Mouse (Mus musculus) hindbrain, embryonic 13.5 days (tissue): Measurements from ENCODE around the gene Pdss2. TPM values are rescaled to one million over a fixed set of nuclear protein-coding genes. Genes with fewer than 3 reads are reported as not detected.

Experiments used
- ATAC-seq: fragments of 200-750 bp; cut with Nextera tagmentation; 2 replicates; pipeline ENCODE4 v1.8.0; 2017; ENCODE audit warnings: moderate TSS enrichment; ENCODE audit not compliant: low FRiP score
- H3K27ac ChIP-seq: fragments of 300-500 bp; sonication (generic); 2 replicates; pipeline ENCODE4 v1.5.1; 2015; ENCODE audit warnings: inconsistent platforms, mild to moderate bottlenecking, moderate library complexity
- H3K27me3 ChIP-seq: fragments of 300-500 bp; sonication (generic); 2 replicates; pipeline ENCODE4 v1.6.1; 2015; ENCODE audit warnings: mild to moderate bottlenecking, inconsistent platforms
- H3K36me3 ChIP-seq: fragments of 300-500 bp; sonication (generic); 2 replicates; pipeline ENCODE4 v1.6.1; 2015; ENCODE audit warnings: mild to moderate bottlenecking, inconsistent platforms
- H3K4me1 ChIP-seq: fragments of 300-500 bp; sonication (generic); replicated peaks from 2 replicates; pipeline ENCODE4 v1.6.1; 2015; ENCODE audit warnings: inconsistent platforms
- H3K4me2 ChIP-seq: fragments of 300-500 bp; sonication (generic); 2 replicates; pipeline ENCODE4 v1.6.1; 2015; ENCODE audit warnings: inconsistent platforms, mild to moderate bottlenecking, moderate library complexity
- H3K4me3 ChIP-seq: fragments of 300-500 bp; sonication (generic); 2 replicates; pipeline ENCODE4 v1.5.1; 2015; ENCODE audit warnings: mild to moderate bottlenecking, inconsistent platforms
- H3K9ac ChIP-seq: fragments of 300-500 bp; sonication (generic); 2 replicates; pipeline ENCODE4 v1.6.1; 2015; ENCODE audit warnings: mild to moderate bottlenecking, inconsistent platforms
- H3K9me3 ChIP-seq: fragments of 300-500 bp; sonication (generic); 2 replicates; pipeline ENCODE4 v1.6.1; 2016; ENCODE audit warnings: inconsistent platforms
- WGBS: fragments of 180-500 bp; shearing (Covaris S2); methylation state at CpG from one replicate; pipeline ENCODE4 v1.1.7; 2015; 5-methylcytosine and 5-hydroxymethylcytosine counted together
- polyA plus RNA-seq: library from polyadenylated mRNA; unstranded; fragments of >200 nt; fragmentation: Nextera tagmentation; extraction: Ambion mirVana; gene quantifications from 2 replicates; pipeline ENCODE4 v1.2.1, GENCODE M21; 2015

The Pdss2 gene
- polyA plus RNA-seq, 1 experiment from 2014 or later, result 16.0 TPM

DNA sequence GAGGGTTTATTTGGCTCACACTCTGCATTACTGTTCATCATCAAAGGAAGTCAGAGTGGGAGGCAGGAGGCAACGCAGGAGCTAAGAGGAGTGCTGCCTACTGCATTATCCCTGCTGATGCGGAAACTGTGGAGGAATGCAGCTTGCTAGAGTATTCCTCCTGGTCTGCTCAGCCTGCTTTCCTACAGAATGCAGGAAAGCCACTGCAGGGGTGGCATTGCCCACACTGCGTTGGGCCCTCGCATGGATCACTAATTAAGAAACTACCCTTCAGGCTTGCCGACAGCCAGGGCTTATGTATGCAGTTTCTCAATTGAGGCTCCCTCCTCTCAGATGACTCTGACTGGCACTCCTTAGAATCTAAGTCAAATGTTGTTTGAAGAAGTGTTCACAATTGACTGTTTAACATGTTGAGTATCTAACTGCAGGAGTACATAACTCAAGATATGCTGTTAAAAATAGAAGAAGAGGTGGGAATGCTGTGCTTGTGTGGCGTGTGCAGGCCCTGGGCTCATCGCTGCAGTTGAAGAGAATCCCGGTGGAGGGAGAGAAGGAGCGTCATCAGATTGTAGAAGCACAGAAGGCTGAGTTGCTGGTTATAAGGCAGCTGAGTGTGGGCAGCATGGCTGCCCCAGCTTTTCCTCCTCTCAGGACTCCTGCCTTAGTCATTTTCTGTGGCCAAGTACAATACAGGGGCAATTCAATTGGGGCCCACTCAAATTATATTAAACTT is 101.3 kb downstream of the Pdss2 start:
- no peak overlapping the region for H3K4me3 ChIP-seq
- H3K4me1 ChIP-seq, result peaks cover 15% of the 10 kb centered on the region
- H3K27ac ChIP-seq, result peak overlapping the region; percentile 46
- H3K27me3 ChIP-seq, result no peaks in the 10 kb centered on the region
- no peaks in the 10 kb centered on the region for H3K36me3 ChIP-seq
- ATAC-seq, result no peak
- no peaks in the 10 kb centered on the region for H3K9me3 ChIP-seq
- no peak overlapping the region for H3K9ac ChIP-seq
- WGBS, result 58% methylated on average over 9 of the region's 9 CpGs
- no peak overlapping the region for H3K4me2 ChIP-seq

DNA sequence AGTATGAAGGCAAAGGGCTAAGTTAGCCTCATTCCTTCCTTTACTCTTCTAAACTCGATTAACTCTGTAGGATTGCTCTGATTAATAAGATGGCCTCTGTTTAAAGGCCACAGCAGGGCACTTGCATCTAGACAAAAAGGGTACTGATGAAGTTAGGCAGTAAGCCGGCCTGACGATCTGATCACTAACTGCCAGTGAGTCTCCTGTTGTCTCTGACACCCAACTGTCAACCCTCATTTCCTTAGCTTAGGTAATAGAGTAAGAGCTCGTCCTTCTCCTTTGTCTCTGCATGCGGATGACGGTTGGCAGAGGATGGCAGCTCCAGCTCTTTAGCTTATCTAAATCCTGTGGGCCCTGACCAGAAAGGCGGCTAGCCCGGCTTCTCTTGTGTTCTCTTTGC is 102.1 kb downstream of the Pdss2 start:
- ATAC-seq, result no peak

DNA sequence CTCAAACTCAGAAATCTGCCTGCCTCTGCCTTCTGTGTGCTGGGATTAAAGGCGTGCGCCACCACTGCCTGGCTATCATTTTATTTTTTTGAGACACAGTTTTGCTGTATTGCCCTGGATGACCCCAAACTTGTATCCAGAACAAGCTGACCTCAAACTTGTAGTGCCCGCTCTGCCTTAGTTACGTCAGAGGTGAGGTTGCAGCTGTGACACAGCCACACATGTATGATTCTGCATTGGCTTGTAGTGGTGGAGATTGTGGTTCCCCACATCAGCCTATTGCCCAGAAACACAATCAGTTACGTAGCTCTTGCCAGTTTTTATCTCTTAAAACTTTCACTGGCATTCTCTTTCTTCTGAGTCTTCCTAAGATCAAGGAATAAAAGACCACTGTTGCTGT is 108.5 kb downstream of the Pdss2 start:
- Histone ChIP-seq H3K9ac (no peak overlapping the region), H3K4me2 (no peak overlapping the region), H3K27ac (no peak overlapping the region), H3K9me3 (no peaks in the 10 kb centered on the region), H3K27me3 (no peaks in the 10 kb centered on the region), H3K4me1 (peaks cover 29% of the 10 kb centered on the region), H3K36me3 (no peaks in the 10 kb centered on the region), H3K4me3 (no peak overlapping the region)
- WGBS, result 98% methylated on average over 5 of the region's 5 CpGs
- no peak for ATAC-seq

More for the DNA sequence above, 102.1 kb downstream of the Pdss2 start:
- Histone ChIP-seq H3K9ac (no peak overlapping the region), H3K4me1 (peaks cover 12% of the 10 kb centered on the region; the same call in 1 of the 2 replicates), H3K27ac (no peak overlapping the region), H3K36me3 (no peaks in the 10 kb centered on the region), H3K27me3 (no peaks in the 10 kb centered on the region), H3K4me2 (no peak overlapping the region), H3K9me3 (no peaks in the 10 kb centered on the region), H3K4me3 (no peak overlapping the region)
- WGBS, result 52% methylated on average over 8 of the region's 8 CpGs

DNA sequence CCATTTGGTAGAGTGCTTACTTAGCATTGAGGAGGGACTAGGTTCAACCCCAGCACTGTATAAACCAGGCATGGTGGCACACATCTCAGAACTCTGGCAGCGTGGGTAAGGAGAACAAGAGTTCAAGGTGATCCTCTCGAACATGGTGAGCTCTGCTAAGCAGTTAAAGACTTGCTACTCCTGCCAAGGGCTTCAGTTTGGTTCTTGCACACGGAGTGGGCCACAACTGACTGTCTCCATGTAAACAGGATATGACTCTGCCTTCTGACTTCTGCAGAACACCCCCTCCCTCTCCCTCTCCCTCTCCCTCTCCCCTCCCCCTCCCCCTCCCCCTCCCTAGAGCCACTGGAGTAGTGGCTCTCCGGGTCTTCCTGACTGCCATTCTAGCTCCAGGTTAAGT is 109.4 kb downstream of the Pdss2 start:
- Histone ChIP-seq H3K9me3 (no peaks in the 10 kb centered on the region), H3K27ac (peak overlapping the region; percentile 87; the same call in 1 of the 2 replicates), H3K36me3 (no peaks in the 10 kb centered on the region), H3K27me3 (no peaks in the 10 kb centered on the region), H3K9ac (no peak overlapping the region), H3K4me3 (no peak overlapping the region), H3K4me2 (no peak overlapping the region), H3K4me1 (peaks cover 29% of the 10 kb centered on the region)
- 56% methylated on average over 4 of the region's 4 CpGs for WGBS
- ATAC-seq, result no peak

DNA sequence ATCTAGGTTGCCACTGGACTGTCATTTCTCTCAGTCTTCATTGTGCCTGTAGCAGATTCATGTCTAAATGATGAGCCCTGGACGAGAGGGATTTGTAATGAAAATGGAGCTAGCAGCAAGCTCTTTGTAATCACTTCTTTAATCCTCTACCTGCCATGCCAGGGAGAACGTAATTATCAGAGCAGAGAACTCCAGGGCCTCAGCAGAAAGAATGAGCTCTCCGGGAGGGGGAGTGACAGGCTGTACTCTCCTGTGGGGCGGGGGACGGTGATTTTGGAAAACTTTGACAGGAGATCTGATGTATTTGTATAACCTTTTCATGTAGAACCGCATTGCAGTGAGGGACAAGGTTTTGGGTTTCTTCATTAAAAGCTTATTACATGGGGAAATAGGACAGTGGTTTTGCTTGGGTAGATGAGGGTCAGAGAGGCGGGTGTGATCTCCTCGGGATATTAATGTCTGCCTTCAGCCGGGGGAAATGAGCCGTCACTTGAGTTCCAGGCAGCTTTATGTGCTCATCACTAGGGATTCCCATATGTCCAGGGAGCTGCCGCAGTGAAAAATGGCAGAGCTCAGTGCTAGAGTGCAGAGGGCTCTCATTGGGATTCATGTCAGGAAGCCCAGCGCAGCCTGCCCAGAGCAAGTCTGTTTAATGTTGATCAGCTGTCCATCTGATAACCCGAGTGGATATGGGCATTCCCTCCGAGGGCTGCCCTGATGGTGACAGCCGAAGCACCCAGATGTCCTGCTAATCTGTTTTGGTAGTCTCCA is 110.8 kb downstream of the Pdss2 start:
- Histone ChIP-seq H3K4me3 (no peak overlapping the region), H3K9me3 (no peaks in the 10 kb centered on the region), H3K27ac (peak overlapping the region; percentile 87), H3K27me3 (no peaks in the 10 kb centered on the region), H3K4me2 (peak overlapping the region; percentile 31), H3K36me3 (no peaks in the 10 kb centered on the region), H3K9ac (0 out of 2 replicates have a peak overlapping the region, but pooled peaks have one; percentile 6), H3K4me1 (peaks cover 29% of the 10 kb centered on the region)
- WGBS, result 12% methylated on average over 15 of the region's 15 CpGs
- ATAC-seq, result peak; percentile 82

DNA sequence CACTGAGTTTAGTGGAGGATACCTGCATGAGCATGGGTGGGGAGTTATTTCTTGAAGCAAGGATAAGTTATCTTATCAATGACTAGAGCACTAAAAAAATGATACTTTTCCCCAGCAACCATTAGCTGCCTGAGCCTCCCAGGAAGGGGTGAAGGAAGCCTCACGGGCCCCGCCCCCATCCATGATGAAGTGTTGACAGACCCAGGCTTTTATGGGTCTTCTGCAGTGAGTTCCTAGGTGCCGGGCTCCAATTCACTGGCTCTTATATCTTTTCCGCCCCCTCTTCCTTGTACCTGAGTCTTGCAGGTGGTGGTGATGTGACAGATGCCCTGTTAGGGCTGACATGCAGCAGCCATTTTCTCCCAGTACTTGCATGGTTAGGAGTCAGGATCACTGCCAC is 114.6 kb downstream of the Pdss2 start:
- Histone ChIP-seq H3K27ac (no peak overlapping the region), H3K4me2 (no peak overlapping the region), H3K4me3 (no peak overlapping the region), H3K36me3 (no peaks in the 10 kb centered on the region), H3K9me3 (no peaks in the 10 kb centered on the region), H3K9ac (no peak overlapping the region), H3K4me1 (peaks cover 24% of the 10 kb centered on the region), H3K27me3 (no peaks in the 10 kb centered on the region)
- ATAC-seq, result no peak
- WGBS, result 81% methylated on average over 4 of the region's 4 CpGs

DNA sequence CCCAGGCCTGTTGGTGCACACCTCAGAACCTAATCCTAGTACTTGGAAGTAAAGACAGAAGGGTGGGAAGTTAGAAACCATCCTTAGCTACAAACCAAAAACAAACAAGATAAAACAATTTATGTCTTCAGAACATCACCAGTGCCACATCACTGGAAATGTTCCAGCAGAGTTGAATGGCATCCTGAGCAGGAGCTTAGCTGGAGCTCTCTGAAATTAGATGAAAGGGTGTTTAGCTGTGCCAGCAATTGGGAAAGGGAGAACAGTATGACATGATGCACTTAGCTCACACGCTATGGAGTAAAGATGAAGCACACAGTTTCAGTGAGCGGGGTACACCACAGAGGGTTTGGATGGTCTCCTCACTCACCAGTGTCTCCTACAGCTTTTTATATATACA is 115.8 kb downstream of the Pdss2 start:
- 91% methylated on average over 2 of the region's 2 CpGs for WGBS
- Histone ChIP-seq H3K4me1 (peaks cover 12% of the 10 kb centered on the region), H3K9me3 (no peaks in the 10 kb centered on the region), H3K27me3 (no peaks in the 10 kb centered on the region), H3K27ac (no peak overlapping the region), H3K4me3 (no peak overlapping the region), H3K9ac (no peak overlapping the region), H3K4me2 (no peak overlapping the region), H3K36me3 (no peaks in the 10 kb centered on the region)
- no peak for ATAC-seq

DNA sequence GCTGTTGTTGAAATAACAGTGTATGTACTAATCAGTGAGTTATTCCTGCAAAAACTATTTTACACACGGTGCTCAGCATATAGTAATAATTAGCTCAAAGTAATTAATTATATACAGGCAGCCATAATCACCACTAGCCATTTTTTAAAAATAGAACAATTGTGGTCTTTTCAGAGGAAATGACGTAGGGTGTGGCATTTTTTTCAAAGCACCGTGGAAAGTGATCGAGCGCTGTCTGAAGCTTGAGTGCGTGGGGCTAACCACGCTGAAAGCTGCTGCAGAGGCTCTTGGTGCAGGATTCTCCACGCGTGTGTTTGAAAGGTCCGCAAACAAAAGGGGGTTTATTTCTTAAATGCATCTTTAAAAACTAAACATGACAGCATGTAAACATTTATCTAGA is 118.5 kb downstream of the Pdss2 start:
- WGBS, result 73% methylated on average over 10 of the region's 10 CpGs
- Histone ChIP-seq H3K27ac (no peak overlapping the region), H3K4me2 (no peak overlapping the region), H3K9ac (no peak overlapping the region), H3K4me1 (no peaks in the 10 kb centered on the region; the same call in 1 of the 2 replicates), H3K36me3 (no peaks in the 10 kb centered on the region), H3K27me3 (no peaks in the 10 kb centered on the region), H3K4me3 (no peak overlapping the region), H3K9me3 (no peaks in the 10 kb centered on the region)
- ATAC-seq, result no peak

DNA sequence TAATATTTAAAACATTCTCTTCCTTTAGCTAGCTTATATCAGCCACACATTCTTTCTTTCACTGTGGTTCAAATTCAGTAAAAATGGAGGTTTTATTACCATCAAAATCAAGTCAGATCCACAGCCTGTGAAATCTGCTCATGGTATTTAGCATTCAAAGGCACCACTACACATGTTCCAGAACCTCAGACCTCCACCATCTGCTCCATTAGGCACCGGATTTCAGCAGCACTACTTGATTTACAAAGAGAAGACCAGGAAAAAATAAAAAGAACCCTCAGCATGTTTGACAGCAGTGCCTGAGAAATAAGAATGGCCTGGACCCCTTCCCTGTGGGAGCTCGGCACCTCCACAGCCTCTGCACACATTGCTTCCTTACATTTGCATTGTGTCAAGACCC is 128.4 kb downstream of the Pdss2 start:
- no peak for ATAC-seq
- H3K4me2 ChIP-seq, result no peak overlapping the region
- H3K27me3 ChIP-seq, result no peaks in the 10 kb centered on the region
- H3K4me1 ChIP-seq, result peaks cover 11% of the 10 kb centered on the region; the same call in 1 of the 2 replicates
- WGBS, result 31% methylated on average over 2 of the region's 2 CpGs
- no peak overlapping the region for H3K4me3 ChIP-seq
- no peaks in the 10 kb centered on the region for H3K9me3 ChIP-seq
- H3K9ac ChIP-seq, result no peak overlapping the region
- H3K36me3 ChIP-seq, result no peaks in the 10 kb centered on the region
- peak overlapping the region; percentile 40; the same call in 1 of the 2 replicates for H3K27ac ChIP-seq

DNA sequence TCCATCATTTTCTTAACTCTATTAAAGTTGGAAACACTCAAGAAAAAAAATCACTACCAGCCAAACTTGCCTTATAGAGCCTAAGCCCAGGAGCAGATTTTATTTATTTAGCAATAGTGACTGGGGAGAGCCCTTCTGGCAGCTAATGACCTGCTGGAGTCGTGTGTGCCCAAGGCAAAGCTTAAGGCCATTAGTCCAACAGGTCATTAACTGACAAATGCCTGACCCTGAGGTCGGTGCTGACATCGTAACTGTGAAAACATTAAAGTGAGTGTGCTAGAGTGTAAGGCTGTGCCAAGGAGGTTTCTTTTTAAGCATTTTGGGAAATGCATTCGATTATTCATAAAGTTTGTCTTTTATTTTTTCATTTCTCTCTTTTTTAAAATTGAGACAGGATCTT is 136.6 kb downstream of the Pdss2 start:
- no peak for ATAC-seq
- Histone ChIP-seq H3K27me3 (no peaks in the 10 kb centered on the region), H3K4me1 (no peaks in the 10 kb centered on the region), H3K4me3 (no peak overlapping the region), H3K9ac (no peak overlapping the region), H3K27ac (no peak overlapping the region), H3K4me2 (no peak overlapping the region), H3K9me3 (no peaks in the 10 kb centered on the region), H3K36me3 (no peaks in the 10 kb centered on the region)
- 59% methylated on average over 4 of the region's 4 CpGs for WGBS

DNA sequence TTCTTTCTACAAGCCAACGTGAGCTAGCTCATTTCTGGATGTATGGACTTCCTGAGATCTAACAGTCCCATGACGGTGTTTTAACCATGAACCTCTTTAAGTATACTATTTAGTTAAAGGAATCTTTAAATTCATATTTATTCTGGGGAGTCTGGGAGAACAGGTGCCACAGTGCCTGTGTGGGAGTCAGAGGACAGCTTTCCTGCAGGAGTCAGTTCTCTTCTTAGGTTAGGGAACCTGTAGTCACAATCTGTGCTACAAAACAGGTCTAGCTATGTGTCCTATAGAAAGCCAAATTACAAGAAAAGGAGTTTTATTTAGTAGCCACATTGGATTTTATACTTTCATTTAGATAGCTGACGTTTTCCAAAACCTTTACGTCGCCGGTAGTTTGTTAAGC is 141.7 kb downstream of the Pdss2 start:
- H3K4me1 ChIP-seq, result peaks cover 21% of the 10 kb centered on the region
- WGBS, result 89% methylated on average over 6 of the region's 6 CpGs
- H3K9me3 ChIP-seq, result no peaks in the 10 kb centered on the region

DNA sequence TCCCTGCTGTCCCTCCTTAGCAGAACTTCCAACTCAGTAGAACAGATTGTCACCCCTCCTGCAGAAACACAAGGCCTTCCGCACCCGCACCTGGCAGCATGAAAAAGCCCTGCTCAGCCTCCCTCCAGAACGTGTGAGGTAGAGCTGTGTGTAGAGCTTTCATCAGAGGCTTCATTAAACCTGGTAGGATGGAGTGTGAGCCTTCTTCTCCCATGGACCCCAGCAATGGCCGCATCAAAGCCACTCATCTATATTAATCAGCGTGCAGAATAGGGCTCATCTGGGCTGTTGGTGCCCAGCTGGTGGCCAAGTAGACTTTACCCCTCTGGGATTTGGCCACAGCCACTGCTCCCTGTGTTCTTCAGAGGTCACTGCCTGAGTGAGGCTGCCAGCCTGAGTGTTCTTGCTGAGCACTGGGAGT is 142.2 kb downstream of the Pdss2 start:
- Histone ChIP-seq H3K9ac (no peak overlapping the region), H3K27ac (no peak overlapping the region), H3K9me3 (no peaks in the 10 kb centered on the region), H3K36me3 (no peaks in the 10 kb centered on the region), H3K27me3 (no peaks in the 10 kb centered on the region), H3K4me2 (no peak overlapping the region), H3K4me1 (peaks cover 21% of the 10 kb centered on the region), H3K4me3 (no peak overlapping the region)
- ATAC-seq, result no peak
- WGBS, result 76% methylated on average over 5 of the region's 5 CpGs

More for the DNA sequence above, 141.7 kb downstream of the Pdss2 start:
- H3K27me3 ChIP-seq, result no peaks in the 10 kb centered on the region
- H3K4me2 ChIP-seq, result no peak overlapping the region
- H3K9ac ChIP-seq, result no peak overlapping the region
- no peak overlapping the region for H3K4me3 ChIP-seq
- no peak overlapping the region for H3K27ac ChIP-seq
- no peaks in the 10 kb centered on the region for H3K36me3 ChIP-seq
- no peak for ATAC-seq
